Mouse (Mus musculus): ENCODE results near the gene Olfr1305. TPM values are rescaled to one million over a fixed set of nuclear protein-coding genes. Genes with fewer than 3 reads are reported as not detected.

Olfr1305 gene
- polyA plus RNA-seq (2015; fragmentation: Nextera tagmentation; extraction: Ambion mirVana) = not detected in 2 replicates

GRCm38 (mm10) chr2:111877049-111877448 is at the start of gene Olfr1305:
Gene Olfr1305, minus strand, starts transcription at chr2:111877149.
- no peak within 1 kb of the TSS for H3K4me3 ChIP-seq
- no peak within 1 kb of the TSS for H3K27ac ChIP-seq
- H3K4me2 ChIP-seq = no peak within 1 kb of the TSS
- ATAC-seq (replicated peaks; ENCODE audit: insufficient number of reproducible peaks, insufficient read depth, low FRiP score, low read depth) = no peak
- 77% methylated on average over 2 of the region's 2 CpGs for WGBS
- no peaks in the 10 kb centered on the region for H3K27me3 ChIP-seq
- no peaks in the 10 kb centered on the region for H3K4me1 ChIP-seq (replicated peaks)
- H3K9me3 ChIP-seq (replicated peaks) = peaks cover 3% of the 10 kb centered on the region; the same call in 1 of the 2 replicates
- H3K9ac ChIP-seq = no peak within 1 kb of the TSS
- no peaks in the 10 kb centered on the region for H3K36me3 ChIP-seq

GRCm38 (mm10) chr2:111916171-111916570 is 39.2 kb upstream of the Olfr1305 start, which contains the start of gene Olfr1306:
Gene Olfr1306, minus strand, starts transcription at chr2:111916271.
- Histone ChIP-seq H3K9ac (no peak within 1 kb of the TSS), H3K9me3 (replicated peaks) (no peaks in the 10 kb centered on the region)

GRCm38 (mm10) chr2:111820240-111820639 is 56.7 kb downstream of the Olfr1305 start, which contains the start of gene Olfr1303:
Gene Olfr1303, minus strand, starts transcription at chr2:111820340.
- Histone ChIP-seq H3K4me1 (replicated peaks) (no peaks in the 10 kb centered on the region), H3K9ac (no peak within 1 kb of the TSS), H3K9me3 (replicated peaks) (no peaks in the 10 kb centered on the region), H3K4me3 (no peak within 1 kb of the TSS), H3K27ac (no peak within 1 kb of the TSS), H3K27me3 (no peaks in the 10 kb centered on the region), H3K36me3 (no peaks in the 10 kb centered on the region), H3K4me2 (no peak within 1 kb of the TSS)
- no peak for ATAC-seq (replicated peaks; ENCODE audit: insufficient number of reproducible peaks, insufficient read depth, low FRiP score, low read depth)
- WGBS = 68% methylated on average over 2 of the region's 2 CpGs

More at GRCm38 (mm10) chr2:111916171-111916570, 39.2 kb upstream of the Olfr1305 start, which contains the start of gene Olfr1306:
- Histone ChIP-seq H3K4me1 (replicated peaks) (no peaks in the 10 kb centered on the region), H3K4me3 (no peak within 1 kb of the TSS), H3K36me3 (no peaks in the 10 kb centered on the region), H3K27ac (no peak within 1 kb of the TSS), H3K4me2 (no peak within 1 kb of the TSS), H3K27me3 (no peaks in the 10 kb centered on the region)
- no peak for ATAC-seq (replicated peaks; ENCODE audit: insufficient number of reproducible peaks, insufficient read depth, low FRiP score, low read depth)
- 67% methylated on average over 1 of the region's 1 CpGs for WGBS

Other genes starting within 250 kb of the Olfr1305 start
- gene Olfr1298, start 227.9 kb downstream of the Olfr1305 start, polyA plus RNA-seq (2015; fragmentation: Nextera tagmentation; extraction: Ambion mirVana) = not detected in 2 replicates
- not detected in 2 replicates for gene Olfr1299, start 215.7 kb downstream of the Olfr1305 start, polyA plus RNA-seq (2015; fragmentation: Nextera tagmentation; extraction: Ambion mirVana)
- not detected in 2 replicates for gene Olfr1301, start 126.1 kb downstream of the Olfr1305 start, polyA plus RNA-seq (2015; fragmentation: Nextera tagmentation; extraction: Ambion mirVana)
- not detected in 2 replicates for gene Olfr1302, start 99.7 kb downstream of the Olfr1305 start, polyA plus RNA-seq (2015; fragmentation: Nextera tagmentation; extraction: Ambion mirVana)
- gene Olfr1303, start 56.8 kb downstream of the Olfr1305 start, polyA plus RNA-seq (2015; fragmentation: Nextera tagmentation; extraction: Ambion mirVana) = not detected in 2 replicates
- not detected in 2 replicates for gene Olfr1306, start 39.1 kb upstream of the Olfr1305 start, polyA plus RNA-seq (2015; fragmentation: Nextera tagmentation; extraction: Ambion mirVana)
- not detected in 2 replicates for gene Olfr1307, start 72.3 kb upstream of the Olfr1305 start, polyA plus RNA-seq (2015; fragmentation: Nextera tagmentation; extraction: Ambion mirVana)
- not detected in 2 replicates for gene Olfr1308, start 87.8 kb upstream of the Olfr1305 start, polyA plus RNA-seq (2015; fragmentation: Nextera tagmentation; extraction: Ambion mirVana)
- gene Olfr1309, start 113.1 kb upstream of the Olfr1305 start, polyA plus RNA-seq (2015; fragmentation: Nextera tagmentation; extraction: Ambion mirVana) = not detected in 2 replicates
- gene Olfr1310, start 135.6 kb upstream of the Olfr1305 start, polyA plus RNA-seq (2015; fragmentation: Nextera tagmentation; extraction: Ambion mirVana) = not detected in 2 replicates
- not detected in 2 replicates for gene Olfr1311, start 147.3 kb upstream of the Olfr1305 start, polyA plus RNA-seq (2015; fragmentation: Nextera tagmentation; extraction: Ambion mirVana)
- not detected in 2 replicates for gene Olfr1312, start 173.1 kb upstream of the Olfr1305 start, polyA plus RNA-seq (2015; fragmentation: Nextera tagmentation; extraction: Ambion mirVana)
- gene Olfr1313, start 200.7 kb upstream of the Olfr1305 start, polyA plus RNA-seq (2015; fragmentation: Nextera tagmentation; extraction: Ambion mirVana) = not detected in 2 replicates
- not detected in 2 replicates for gene Olfr1314, start 219.6 kb upstream of the Olfr1305 start, polyA plus RNA-seq (2015; fragmentation: Nextera tagmentation; extraction: Ambion mirVana)
- gene Olfr1315-ps1, start 238.3 kb upstream of the Olfr1305 start, polyA plus RNA-seq (2015; fragmentation: Nextera tagmentation; extraction: Ambion mirVana) = not detected in 2 replicates

All from heart, embryonic 15.5 days (tissue).